Mouse (Mus musculus) limb, embryonic 11.5 days (tissue): Measurements from ENCODE around the gene Dlg2. TPM values are rescaled to one million over a fixed set of nuclear protein-coding genes. Genes with fewer than 3 reads are reported as not detected.

Source experiments
- ATAC-seq: fragments of 200-750 bp; cut with Nextera tagmentation; 2 replicates; pipeline ENCODE4 v1.8.0; 2017; ENCODE audit warnings: low read depth; ENCODE audit not compliant: insufficient number of reproducible peaks, low FRiP score, low TSS enrichment
- DNase-seq: peaks from one replicate; pipeline ENCODE4 v3.0.0-alpha.2; 2015; ENCODE audit warnings: low spot score
- H3K27ac ChIP-seq: fragments of 300-500 bp; sonication (generic); replicated peaks from 2 replicates; pipeline ENCODE4 v1.5.1; 2014; ENCODE audit warnings: low read depth, mild to moderate bottlenecking, low read length
- H3K27me3 ChIP-seq: fragments of 300-500 bp; sonication (generic); 2 replicates; pipeline ENCODE4 v1.6.1; 2014; ENCODE audit warnings: mild to moderate bottlenecking, low read length, mixed read lengths; ENCODE audit not compliant: control insufficient read depth, insufficient read depth
- H3K36me3 ChIP-seq: fragments of 300-500 bp; sonication (generic); 2 replicates; pipeline ENCODE4 v1.6.1; 2014; ENCODE audit warnings: mild to moderate bottlenecking, low read length, moderate library complexity, mixed read lengths; ENCODE audit not compliant: control insufficient read depth, insufficient read depth
- H3K4me1 ChIP-seq: fragments of 300-500 bp; sonication (generic); 2 replicates; pipeline ENCODE4 v1.6.1; 2014; ENCODE audit warnings: low read length, mixed read lengths; ENCODE audit not compliant: control insufficient read depth, insufficient read depth
- H3K4me2 ChIP-seq: fragments of 300-500 bp; sonication (generic); 2 replicates; pipeline ENCODE4 v1.6.1; 2014; ENCODE audit warnings: low read depth, mild to moderate bottlenecking, moderate library complexity; ENCODE audit not compliant: severe bottlenecking
- H3K4me3 ChIP-seq: fragments of 300-500 bp; sonication (generic); 2 replicates; pipeline ENCODE4 v1.5.1; 2014; ENCODE audit warnings: low read depth, low read length
- H3K9ac ChIP-seq: fragments of 300-500 bp; sonication (generic); 2 replicates; pipeline ENCODE4 v1.6.1; 2014; ENCODE audit warnings: mild to moderate bottlenecking, low read length
- H3K9me3 ChIP-seq: fragments of 300-500 bp; sonication (generic); 2 replicates; pipeline ENCODE4 v1.6.1; 2016; ENCODE audit warnings: low read length; ENCODE audit not compliant: control insufficient read depth
- WGBS: fragments of 180-500 bp; shearing (Covaris S2); extraction: QIAGEN DNeasy Blood & Tissue Kit; methylation state at CpG from one replicate; pipeline ENCODE4 v1.1.7; 2014; 5-methylcytosine and 5-hydroxymethylcytosine counted together
- polyA plus RNA-seq: library from polyadenylated mRNA; unstranded; fragments of >200 nt; fragmentation: Nextera tagmentation; extraction: Ambion mirVana; gene quantifications from 2 replicates; pipeline ENCODE4 v1.2.1, GENCODE M21; 2014

Gene Dlg2
- polyA plus RNA-seq, 1 experiment from 2014 or later, result 1.3 TPM

- Histone ChIP-seq H3K9me3 (no peaks in the 10 kb centered on the region), H3K4me3 (no peak overlapping the region), H3K36me3 (no peaks in the 10 kb centered on the region), H3K4me2 (no peak overlapping the region), H3K9ac (no peak overlapping the region), H3K27ac (no peak overlapping the region), H3K4me1 (no peaks in the 10 kb centered on the region), H3K27me3 (no peaks in the 10 kb centered on the region)
- WGBS, result 81% methylated on average over 3 of the region's 3 CpGs
- ATAC-seq, result no peak
- no peak for DNase-seq
Measured at GRCm38 (mm10) chr7:91098521-91098920, 622.0 kb downstream of the Dlg2 start.

- H3K27ac ChIP-seq, result no peak overlapping the region
- no peaks in the 10 kb centered on the region for H3K36me3 ChIP-seq
- 70% methylated on average over 3 of the region's 3 CpGs for WGBS
- DNase-seq, result no peak
- H3K4me3 ChIP-seq, result no peak overlapping the region
- H3K9me3 ChIP-seq, result no peaks in the 10 kb centered on the region
- no peak for ATAC-seq
- H3K4me2 ChIP-seq, result no peak overlapping the region
- no peaks in the 10 kb centered on the region for H3K27me3 ChIP-seq
- H3K9ac ChIP-seq, result no peak overlapping the region
- H3K4me1 ChIP-seq, result no peaks in the 10 kb centered on the region
Measured at GRCm38 (mm10) chr7:91109575-91109974, 633.1 kb downstream of the Dlg2 start.

GRCm38 (mm10) chr7:91132128-91132527, 655.7 kb downstream of the Dlg2 start:
- H3K9me3 ChIP-seq, result no peaks in the 10 kb centered on the region
- WGBS, result 75% methylated on average over 4 of the region's 4 CpGs
- ATAC-seq (no peak), DNase-seq (no peak)
- no peaks in the 10 kb centered on the region for H3K27me3 ChIP-seq
- H3K4me3 ChIP-seq, result no peak overlapping the region
- H3K4me2 ChIP-seq, result no peak overlapping the region
- no peaks in the 10 kb centered on the region for H3K4me1 ChIP-seq
- no peak overlapping the region for H3K27ac ChIP-seq
- H3K36me3 ChIP-seq, result no peaks in the 10 kb centered on the region
- H3K9ac ChIP-seq, result no peak overlapping the region

- ATAC-seq, result no peak
- Histone ChIP-seq H3K27me3 (no peaks in the 10 kb centered on the region), H3K4me3 (no peak overlapping the region), H3K9ac (no peak overlapping the region), H3K4me1 (no peaks in the 10 kb centered on the region), H3K27ac (no peak overlapping the region), H3K9me3 (no peaks in the 10 kb centered on the region), H3K4me2 (no peak overlapping the region), H3K36me3 (no peaks in the 10 kb centered on the region)
- DNase-seq, result no peak
- 90% methylated on average over 1 of the region's 1 CpGs for WGBS
Measured at GRCm38 (mm10) chr7:91154096-91154495, 677.6 kb downstream of the Dlg2 start.

GRCm38 (mm10) chr7:91159144-91159543, 682.7 kb downstream of the Dlg2 start:
- H3K36me3 ChIP-seq, result no peaks in the 10 kb centered on the region
- H3K27ac ChIP-seq, result no peak overlapping the region
- no peak overlapping the region for H3K4me3 ChIP-seq
- H3K9me3 ChIP-seq, result no peaks in the 10 kb centered on the region
- DNase-seq (no peak), ATAC-seq (no peak)
- H3K4me2 ChIP-seq, result no peak overlapping the region
- H3K4me1 ChIP-seq, result no peaks in the 10 kb centered on the region
- WGBS, result 86% methylated on average over 5 of the region's 5 CpGs
- H3K9ac ChIP-seq, result no peak overlapping the region
- no peaks in the 10 kb centered on the region for H3K27me3 ChIP-seq

GRCm38 (mm10) chr7:91161643-91162175, 685.2 kb downstream of the Dlg2 start:
- Histone ChIP-seq H3K9me3 (no peaks in the 10 kb centered on the region), H3K4me2 (no peak overlapping the region), H3K27me3 (no peaks in the 10 kb centered on the region), H3K36me3 (no peaks in the 10 kb centered on the region), H3K27ac (no peak overlapping the region), H3K9ac (no peak overlapping the region), H3K4me1 (no peaks in the 10 kb centered on the region), H3K4me3 (no peak overlapping the region)
- no peak for DNase-seq
- 82% methylated on average over 2 of the region's 2 CpGs for WGBS
- no peak for ATAC-seq

GRCm38 (mm10) chr7:91173560-91173959, 697.1 kb downstream of the Dlg2 start:
- Histone ChIP-seq H3K9ac (no peak overlapping the region), H3K4me1 (no peaks in the 10 kb centered on the region), H3K27ac (no peak overlapping the region), H3K4me2 (no peak overlapping the region), H3K9me3 (no peaks in the 10 kb centered on the region), H3K4me3 (no peak overlapping the region), H3K27me3 (no peaks in the 10 kb centered on the region), H3K36me3 (no peaks in the 10 kb centered on the region)
- ATAC-seq, result no peak
- WGBS, result 96% methylated on average over 2 of the region's 2 CpGs
- DNase-seq, result no peak

GRCm38 (mm10) chr7:91188211-91188610, 711.7 kb downstream of the Dlg2 start:
- H3K27me3 ChIP-seq, result no peaks in the 10 kb centered on the region
- DNase-seq, result no peak
- H3K4me1 ChIP-seq, result no peaks in the 10 kb centered on the region
- no peaks in the 10 kb centered on the region for H3K36me3 ChIP-seq
- no peak overlapping the region for H3K4me2 ChIP-seq
- no peak overlapping the region for H3K4me3 ChIP-seq
- 99% methylated on average over 2 of the region's 2 CpGs for WGBS
- H3K9me3 ChIP-seq, result no peaks in the 10 kb centered on the region
- ATAC-seq, result no peak
- no peak overlapping the region for H3K9ac ChIP-seq
- no peak overlapping the region for H3K27ac ChIP-seq

GRCm38 (mm10) chr7:91199372-91199771, 722.9 kb downstream of the Dlg2 start:
- no peaks in the 10 kb centered on the region for H3K4me1 ChIP-seq
- H3K9me3 ChIP-seq, result no peaks in the 10 kb centered on the region
- no peak overlapping the region for H3K9ac ChIP-seq
- no peak overlapping the region for H3K4me2 ChIP-seq
- H3K27me3 ChIP-seq, result no peaks in the 10 kb centered on the region
- H3K4me3 ChIP-seq, result no peak overlapping the region
- no peaks in the 10 kb centered on the region for H3K36me3 ChIP-seq
- H3K27ac ChIP-seq, result no peak overlapping the region
- no peak for DNase-seq
- no peak for ATAC-seq
- WGBS, result 84% methylated on average over 1 of the region's 1 CpGs
